Comparison of ENCODE assay signal across 22 mouse cellular contexts in the genomic region with DNA sequence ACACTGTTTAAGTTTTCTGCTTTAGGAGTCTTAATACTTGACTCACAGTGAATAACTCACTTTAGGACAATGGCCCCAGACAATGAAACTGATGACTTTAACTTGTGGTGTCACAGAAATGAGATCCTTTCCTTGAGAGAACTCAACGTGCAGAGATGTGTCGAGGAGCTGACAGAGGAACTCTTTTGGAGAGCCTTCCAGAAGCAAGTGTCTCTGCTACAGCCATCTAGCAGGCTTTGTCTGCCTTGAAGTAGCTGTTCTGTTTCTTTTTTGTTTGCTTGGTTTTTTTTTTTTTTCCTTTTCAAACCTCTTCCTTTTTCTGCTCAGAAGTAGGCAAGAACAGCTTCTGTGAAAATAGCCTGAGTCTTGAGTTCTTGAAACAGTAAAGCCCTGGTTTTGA.
A peak's percentile ranks its signal among the peaks of the same experiment; 100 is the strongest.
DNase-seq lines count a peak whose midpoint lies in the region; ATAC-seq and TF ChIP-seq lines count a peak whose summit lies in the region.
"Had no signal": no experiment of that assay in that cellular context is flagged by ENCODE, and none has a peak within 500 bp of the region (broad histone marks: within the 10 kb centered on the region; RNA-seq: fewer than 3 reads in every experiment).

No protein-coding gene starts in this region.

- no peak for ATAC-seq in CD4-positive, CD25-positive, alpha-beta regulatory T cell, adult 4 months
- ATAC-seq: forebrain, embryonic 14.5 days had no signal

- TF ChIP-seq CTCF in thymus, adult 2 months (IDR thresholded peaks at IDR 0.05; ENCODE audit: borderline replicate concordance, control insufficient read depth, extremely low read depth, insufficient read depth, low read length, poor library complexity): no peak

- no peak overlapping the region for H3K4me3 ChIP-seq in thymus, adult 2 months (ENCODE audit: control insufficient read depth, insufficient read depth, low read length)
- H3K4me3 ChIP-seq: embryonic facial prominence, embryonic 15.5 days; erythroblast, embryonic 14.5 days; forebrain, embryonic 10.5 days; gastrocnemius, adult 2 months; heart, embryonic 13.5 days; hindbrain, embryonic 15.5 days had no signal

- H3K27ac ChIP-seq in thymus, adult 2 months (ENCODE audit: control insufficient read depth, insufficient read depth, low read length): peak overlapping the region; percentile 93
- H3K27ac ChIP-seq: embryonic facial prominence, embryonic 15.5 days; forebrain, embryonic 10.5 days; gastrocnemius, adult 2 months; heart, embryonic 13.5 days; hindbrain, embryonic 15.5 days had no signal

- intact Hi-C loops in gastrocnemius, postnatal 36 days (cut with DNase I): no loop called here

- TF ChIP-seq POLR2A in thymus, adult 2 months (IDR thresholded peaks at IDR 0.05; ENCODE audit: control insufficient read depth, extremely low read depth, insufficient read depth, low read length, poor library complexity): no peak

- no peaks in the 10 kb centered on the region for H3K27me3 ChIP-seq in thymus, adult 2 months (ENCODE audit: control insufficient read depth, insufficient read depth, low read length)
- H3K27me3 ChIP-seq: embryonic facial prominence, embryonic 15.5 days; heart, embryonic 13.5 days; hindbrain, embryonic 15.5 days had no signal

- peak; percentile 41 for DNase-seq in CD4-positive, CD25-positive, alpha-beta regulatory T cell, adult 2 months (ENCODE audit: low read depth, low spot score)
- DNase-seq in thymus, adult 2 months: peak; percentile 45
- no peak for DNase-seq in thymus, postnatal 10 days (ENCODE audit: low spot score in 2 of 2)
- peak; percentile 65 for DNase-seq in thymus, postnatal 25 days
- DNase-seq in gastrocnemius, postnatal 36 days: no peak
- no peak for DNase-seq in right cerebral cortex, postnatal 4 days
- DNase-seq: adrenal gland, adult 8-10 months; adrenal gland, postnatal 36 days; B cell, adult 2 months; cerebellum, adult 2 months; embryo, embryonic 11 days; gastrocnemius, adult 2 months; gastrocnemius, postnatal 25 days; heart, adult 11 months; heart, postnatal 36 days had no signal

- H3K4me1 ChIP-seq in thymus, adult 2 months (replicated peaks; ENCODE audit: control insufficient read depth, insufficient read depth, low read length): peaks cover 27% of the 10 kb centered on the region
- H3K4me1 ChIP-seq: embryonic facial prominence, embryonic 15.5 days; forebrain, embryonic 10.5 days; heart, embryonic 13.5 days; hindbrain, embryonic 15.5 days had no signal

- no peaks in the 10 kb centered on the region for H3K36me3 ChIP-seq in thymus, adult 2 months (ENCODE audit: control insufficient read depth, insufficient read depth, low read length)
- H3K36me3 ChIP-seq: embryonic facial prominence, embryonic 15.5 days; forebrain, embryonic 10.5 days; heart, embryonic 13.5 days; hindbrain, embryonic 15.5 days had no signal

- 4% methylated on average over 2 of the region's 2 CpGs for WGBS in thymus, adult 2 months

Comparison
In these comparisons a context has a peak if more than half of its experiments do, and no peak if none do; other contexts are left out.
1. DNase-seq: peak in CD4-positive, CD25-positive, alpha-beta regulatory T cell, adult 2 months (single experiment), thymus, adult 2 months (single experiment) and thymus, postnatal 25 days (single experiment); none in thymus, postnatal 10 days (0 of 2), gastrocnemius, postnatal 36 days (0 of 2) and right cerebral cortex, postnatal 4 days (single experiment).